Mouse (Mus musculus) stomach, embryonic 16.5 days (tissue): Measurements from ENCODE around the gene Cpxm2. TPM values are rescaled to one million over a fixed set of nuclear protein-coding genes. Genes with fewer than 3 reads are reported as not detected.

Source experiments
- ATAC-seq: fragments of 200-750 bp; cut with Nextera tagmentation; 2 replicates; pipeline ENCODE4 v1.8.0; 2017; ENCODE audit warnings: moderate number of reproducible peaks, moderate TSS enrichment; ENCODE audit not compliant: insufficient read depth, low FRiP score
- H3K27ac ChIP-seq: fragments of 300-500 bp; sonication (generic); 2 replicates; pipeline ENCODE4 v1.5.1; 2014; ENCODE audit warnings: low read length
- H3K27me3 ChIP-seq: fragments of 300-500 bp; sonication (generic); 2 replicates; pipeline ENCODE4 v1.6.1; 2014; ENCODE audit warnings: low read length, control low read depth, mixed read lengths; ENCODE audit not compliant: control insufficient read depth, insufficient read depth
- H3K36me3 ChIP-seq: fragments of 300-500 bp; sonication (generic); 2 replicates; pipeline ENCODE4 v1.6.1; 2014; ENCODE audit warnings: low read length; ENCODE audit not compliant: control insufficient read depth, insufficient read depth
- H3K4me1 ChIP-seq: fragments of 300-500 bp; sonication (generic); 2 replicates; pipeline ENCODE4 v1.6.1; 2014; ENCODE audit warnings: low read length, control low read depth, mixed read lengths; ENCODE audit not compliant: control insufficient read depth, insufficient read depth
- H3K4me2 ChIP-seq: fragments of 300-500 bp; sonication (generic); 2 replicates; pipeline ENCODE4 v1.6.1; 2014; ENCODE audit warnings: low read depth, low read length, mixed read lengths
- H3K4me3 ChIP-seq: fragments of 300-500 bp; sonication (generic); replicated peaks from 2 replicates; pipeline ENCODE4 v1.5.1; 2014; ENCODE audit warnings: mild to moderate bottlenecking, low read length
- H3K9ac ChIP-seq: fragments of 300-500 bp; sonication (generic); 2 replicates; pipeline ENCODE4 v1.6.1; 2014; ENCODE audit warnings: low read length
- H3K9me3 ChIP-seq: fragments of 300-500 bp; sonication (generic); replicated peaks from 2 replicates; pipeline ENCODE4 v1.6.1; 2016; ENCODE audit warnings: low read length, control low read depth; ENCODE audit not compliant: control insufficient read depth
- WGBS: fragments of 180-500 bp; shearing (Covaris S2); extraction: QIAGEN DNeasy Blood & Tissue Kit; methylation state at CpG from one replicate; pipeline ENCODE4 v1.1.7; 2014; 5-methylcytosine and 5-hydroxymethylcytosine counted together
- polyA plus RNA-seq: library from polyadenylated mRNA; unstranded; fragments of >200 nt; fragmentation: Nextera tagmentation; extraction: Ambion mirVana; gene quantifications from 2 replicates; pipeline ENCODE4 v1.2.1, GENCODE M21; 2015

Gene Cpxm2
- polyA plus RNA-seq, 1 experiment from 2014 or later = 4.5 TPM

- H3K4me2 ChIP-seq = no peak overlapping the region
- H3K9me3 ChIP-seq = no peaks in the 10 kb centered on the region
- 67% methylated on average over 3 of the region's 3 CpGs for WGBS
- no peak overlapping the region for H3K4me3 ChIP-seq
- H3K27ac ChIP-seq = no peak overlapping the region
- no peak for ATAC-seq
- no peaks in the 10 kb centered on the region for H3K27me3 ChIP-seq
- H3K9ac ChIP-seq = no peak overlapping the region
- H3K4me1 ChIP-seq = no peaks in the 10 kb centered on the region
- H3K36me3 ChIP-seq = no peaks in the 10 kb centered on the region
These were observed 138.6 kb downstream of the Cpxm2 start for GRCm38 (mm10) chr7:132015933-132016332.

- no peak for ATAC-seq
- H3K27ac ChIP-seq = no peak overlapping the region
- no peak overlapping the region for H3K9ac ChIP-seq
- H3K27me3 ChIP-seq = no peaks in the 10 kb centered on the region
- no peaks in the 10 kb centered on the region for H3K9me3 ChIP-seq
- no peak overlapping the region for H3K4me3 ChIP-seq
- WGBS = 16% methylated on average over 3 of the region's 3 CpGs
- no peaks in the 10 kb centered on the region for H3K4me1 ChIP-seq
- no peak overlapping the region for H3K4me2 ChIP-seq
- H3K36me3 ChIP-seq = no peaks in the 10 kb centered on the region
These were observed 139.3 kb downstream of the Cpxm2 start for GRCm38 (mm10) chr7:132015193-132015592.

GRCm38 (mm10) chr7:132013970-132014369, 140.6 kb downstream of the Cpxm2 start:
- Histone ChIP-seq H3K9me3 (no peaks in the 10 kb centered on the region), H3K36me3 (no peaks in the 10 kb centered on the region), H3K27ac (no peak overlapping the region), H3K9ac (no peak overlapping the region), H3K27me3 (no peaks in the 10 kb centered on the region), H3K4me1 (no peaks in the 10 kb centered on the region), H3K4me2 (no peak overlapping the region), H3K4me3 (no peak overlapping the region)
- no peak for ATAC-seq
- WGBS = 73% methylated on average over 5 of the region's 5 CpGs

- 13% methylated on average over 1 of the region's 1 CpGs for WGBS
These were observed 141.4 kb downstream of the Cpxm2 start for GRCm38 (mm10) chr7:132012969-132013679.

GRCm38 (mm10) chr7:132009002-132009401, 145.5 kb downstream of the Cpxm2 start:
- Histone ChIP-seq H3K4me3 (no peak overlapping the region), H3K4me1 (no peaks in the 10 kb centered on the region), H3K27ac (no peak overlapping the region), H3K36me3 (no peaks in the 10 kb centered on the region), H3K9me3 (no peaks in the 10 kb centered on the region), H3K9ac (no peak overlapping the region), H3K27me3 (no peaks in the 10 kb centered on the region), H3K4me2 (no peak overlapping the region)
- ATAC-seq = no peak
- WGBS = 68% methylated on average over 7 of the region's 7 CpGs

More at GRCm38 (mm10) chr7:132012969-132013679, 141.4 kb downstream of the Cpxm2 start:
- Histone ChIP-seq H3K4me1 (no peaks in the 10 kb centered on the region), H3K27me3 (no peaks in the 10 kb centered on the region), H3K9ac (no peak overlapping the region), H3K9me3 (no peaks in the 10 kb centered on the region), H3K4me3 (no peak overlapping the region), H3K4me2 (no peak overlapping the region), H3K36me3 (no peaks in the 10 kb centered on the region), H3K27ac (no peak overlapping the region)
- ATAC-seq = no peak

GRCm38 (mm10) chr7:132005996-132006696, 148.4 kb downstream of the Cpxm2 start:
- no peaks in the 10 kb centered on the region for H3K27me3 ChIP-seq
- H3K9me3 ChIP-seq = no peaks in the 10 kb centered on the region
- 71% methylated on average over 14 of the region's 14 CpGs for WGBS
- H3K27ac ChIP-seq = no peak overlapping the region
- H3K4me3 ChIP-seq = no peak overlapping the region
- no peaks in the 10 kb centered on the region for H3K36me3 ChIP-seq
- ATAC-seq = no peak
- no peaks in the 10 kb centered on the region for H3K4me1 ChIP-seq
- H3K4me2 ChIP-seq = no peak overlapping the region
- H3K9ac ChIP-seq = no peak overlapping the region

GRCm38 (mm10) chr7:131992873-131993272, 161.7 kb downstream of the Cpxm2 start:
- no peak overlapping the region for H3K27ac ChIP-seq
- H3K4me1 ChIP-seq = no peaks in the 10 kb centered on the region
- 71% methylated on average over 3 of the region's 3 CpGs for WGBS
- H3K9me3 ChIP-seq = no peaks in the 10 kb centered on the region
- H3K4me2 ChIP-seq = no peak overlapping the region
- no peaks in the 10 kb centered on the region for H3K36me3 ChIP-seq
- H3K27me3 ChIP-seq = no peaks in the 10 kb centered on the region
- no peak overlapping the region for H3K4me3 ChIP-seq
- no peak for ATAC-seq
- H3K9ac ChIP-seq = no peak overlapping the region

- 50% methylated on average over 1 of the region's 1 CpGs for WGBS
- H3K9ac ChIP-seq = no peak overlapping the region
- no peaks in the 10 kb centered on the region for H3K36me3 ChIP-seq
- H3K4me1 ChIP-seq = no peaks in the 10 kb centered on the region
- H3K27ac ChIP-seq = no peak overlapping the region
- ATAC-seq = no peak
- no peak overlapping the region for H3K4me3 ChIP-seq
- H3K9me3 ChIP-seq = no peaks in the 10 kb centered on the region
- no peak overlapping the region for H3K4me2 ChIP-seq
- no peaks in the 10 kb centered on the region for H3K27me3 ChIP-seq
These were observed 162.3 kb downstream of the Cpxm2 start for GRCm38 (mm10) chr7:131992226-131992625.

GRCm38 (mm10) chr7:131989056-131989455, 165.5 kb downstream of the Cpxm2 start:
- H3K27me3 ChIP-seq = no peaks in the 10 kb centered on the region
- 25% methylated on average over 6 of the region's 6 CpGs for WGBS
- no peak overlapping the region for H3K27ac ChIP-seq
- H3K36me3 ChIP-seq = no peaks in the 10 kb centered on the region
- H3K9me3 ChIP-seq = no peaks in the 10 kb centered on the region
- no peak for ATAC-seq
- no peak overlapping the region for H3K4me3 ChIP-seq
- H3K4me2 ChIP-seq = no peak overlapping the region
- no peaks in the 10 kb centered on the region for H3K4me1 ChIP-seq
- no peak overlapping the region for H3K9ac ChIP-seq
